Mouse (Mus musculus) kidney, adult 2 months (tissue): ENCODE data around the gene Sergef. TPM values are rescaled to one million over a fixed set of nuclear protein-coding genes. Genes with fewer than 3 reads are reported as not detected.

Source experiments
- DNase-seq: peaks from one replicate; pipeline ENCODE4 v3.0.0; 2021
- H3K27ac ChIP-seq: fragments of 200-500 bp; 2 replicates; pipeline ENCODE4 v1.5.1; 2012; ENCODE audit warnings: low read depth, low read length, control low read depth, inconsistent platforms; ENCODE audit not compliant: insufficient read depth
- H3K27me3 ChIP-seq: fragments of 200-500 bp; replicated peaks from 2 replicates; pipeline ENCODE4 v1.6.1; 2012; ENCODE audit warnings: mild to moderate bottlenecking, moderate library complexity, low read length, inconsistent platforms; ENCODE audit not compliant: control insufficient read depth, insufficient read depth
- H3K36me3 ChIP-seq: fragments of 200-500 bp; 2 replicates; pipeline ENCODE4 v1.6.1; 2012; ENCODE audit warnings: mild to moderate bottlenecking, moderate library complexity, low read length, inconsistent platforms; ENCODE audit not compliant: control insufficient read depth, insufficient read depth
- H3K4me1 ChIP-seq: fragments of 200-500 bp; 2 replicates; pipeline ENCODE4 v1.6.1; 2011; ENCODE audit warnings: low read length; ENCODE audit not compliant: control insufficient read depth, insufficient read depth
- H3K4me3 ChIP-seq: fragments of 200-500 bp; 2 replicates; pipeline ENCODE4 v1.5.1; 2011; ENCODE audit warnings: mild to moderate bottlenecking, low read depth, low read length, control low read depth; ENCODE audit not compliant: insufficient read depth
- CTCF ChIP-seq: fragments of 200-500 bp; conservative IDR thresholded peaks from 2 replicates; pipeline ENCODE4 v1.5.1; 2011; ENCODE audit warnings: low read depth, mild to moderate bottlenecking, control low read depth, low read length, moderate library complexity, mixed read lengths; ENCODE audit not compliant: insufficient read depth, insufficient read length
- POLR2A ChIP-seq: fragments of 200-500 bp; IDR thresholded peaks from one replicate; pipeline ENCODE4 v1.6.1; 2011; ENCODE audit warnings: low read depth, low read length, control low read depth
- WGBS: fragments of 180-500 bp; shearing (Covaris S2); methylation state at CpG from one replicate; pipeline ENCODE4 v1.1.7; 2018; 5-methylcytosine and 5-hydroxymethylcytosine counted together
- polyA plus RNA-seq: library from polyadenylated mRNA; depleted of rRNA; stranded (reverse); fragments of >200 nt; gene quantifications from 2 replicates; pipeline ENCODE4 v1.2.3, GENCODE M21; 2012

The Sergef gene
- polyA plus RNA-seq, 1 experiment: 16.8 TPM

DNA sequence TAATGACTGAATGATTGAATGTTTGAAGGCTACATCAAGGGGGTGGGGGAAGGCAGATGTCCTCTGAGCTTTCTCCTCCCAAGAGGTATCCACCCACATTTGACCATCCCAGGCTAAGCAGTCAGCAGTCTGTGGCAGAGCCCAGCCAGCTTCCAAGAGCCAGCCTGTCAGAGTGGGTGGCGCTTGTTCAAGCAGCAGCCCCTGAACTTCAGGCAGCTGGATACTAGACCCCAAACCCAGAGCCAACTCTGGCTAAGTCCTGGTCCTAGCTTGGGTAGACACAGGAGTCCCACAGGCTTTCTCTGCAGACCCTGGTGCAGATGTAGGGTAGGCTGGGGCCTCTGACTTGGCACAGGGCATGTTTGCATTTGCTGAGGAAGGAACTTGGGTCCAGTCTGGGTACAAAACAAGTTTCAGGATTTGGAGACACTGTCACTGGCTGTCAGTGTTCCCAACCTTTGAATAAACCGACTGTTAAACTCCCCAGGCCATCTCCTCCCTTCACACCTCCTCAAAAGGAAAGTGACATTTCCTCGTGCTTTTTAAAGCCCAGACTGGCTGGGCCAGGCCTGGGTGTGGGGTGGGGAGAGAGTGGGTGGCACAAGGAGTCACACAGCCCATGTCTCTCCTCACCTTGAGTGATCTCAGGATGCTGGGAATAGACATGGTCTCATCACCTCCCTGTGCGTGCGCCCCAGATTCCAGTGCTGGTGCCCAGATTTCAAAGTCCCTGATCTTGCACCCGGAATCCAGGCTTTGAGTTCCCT, 225.5 kb downstream of the Sergef start:
- TF ChIP-seq POLR2A (no peak), CTCF (no peak)
- DNase-seq: no peak
- no peaks in the 10 kb centered on the region for H3K36me3 ChIP-seq
- no peak overlapping the region for H3K4me3 ChIP-seq
- no peaks in the 10 kb centered on the region for H3K4me1 ChIP-seq
- 63% methylated on average over 6 of the region's 6 CpGs for WGBS
- H3K27me3 ChIP-seq: no peaks in the 10 kb centered on the region
- no peak overlapping the region for H3K27ac ChIP-seq

DNA sequence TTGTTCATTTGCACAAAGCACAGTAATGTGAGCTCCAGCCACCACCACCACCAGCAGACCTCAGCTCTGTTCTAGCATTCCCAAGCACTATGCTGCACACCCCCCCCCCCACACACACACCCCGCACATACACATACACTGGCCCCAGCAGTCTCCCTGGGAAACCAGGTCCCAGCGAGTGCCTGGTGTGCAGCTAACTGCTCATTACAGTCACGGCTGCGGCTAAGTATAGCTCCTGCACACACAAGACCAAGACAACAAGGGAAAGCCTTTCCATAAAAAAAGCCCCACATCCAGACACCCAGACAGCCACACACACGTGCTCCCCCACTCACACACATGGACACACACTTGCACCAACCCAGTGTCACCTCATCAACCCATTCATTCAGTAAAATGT, 226.8 kb downstream of the Sergef start:
- DNase-seq: no peak
- H3K36me3 ChIP-seq: no peaks in the 10 kb centered on the region
- H3K27ac ChIP-seq: no peak overlapping the region
- no peaks in the 10 kb centered on the region for H3K27me3 ChIP-seq
- TF ChIP-seq CTCF (no peak), POLR2A (no peak)
- no peak overlapping the region for H3K4me3 ChIP-seq
- 68% methylated on average over 5 of the region's 5 CpGs for WGBS
- no peaks in the 10 kb centered on the region for H3K4me1 ChIP-seq

DNA sequence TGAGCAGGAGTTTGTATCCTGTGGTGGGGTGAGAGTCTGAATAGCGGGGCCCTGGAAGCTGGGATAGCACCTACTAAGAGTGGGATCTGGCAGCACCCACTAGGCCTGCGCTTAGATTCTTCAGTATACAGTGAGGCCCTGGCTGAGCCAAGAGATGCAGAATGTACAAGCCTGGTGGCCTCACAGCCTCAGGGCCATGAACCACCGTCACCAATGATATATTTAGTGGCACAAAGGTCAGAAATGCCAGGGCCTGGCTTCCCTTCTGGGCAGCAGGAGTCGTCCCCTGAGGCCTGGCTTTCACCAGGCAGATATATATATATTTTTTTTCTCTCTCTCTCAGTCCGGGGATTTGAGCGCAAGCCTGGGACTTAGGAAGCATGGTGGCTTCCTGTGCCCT, 228.9 kb downstream of the Sergef start:
- Histone ChIP-seq H3K27me3 (no peaks in the 10 kb centered on the region), H3K4me1 (no peaks in the 10 kb centered on the region), H3K4me3 (no peak overlapping the region), H3K27ac (no peak overlapping the region), H3K36me3 (no peaks in the 10 kb centered on the region)
- DNase-seq: no peak
- TF ChIP-seq POLR2A: no peak
- TF ChIP-seq CTCF: no peak
- WGBS: 69% methylated on average over 6 of the region's 6 CpGs

DNA sequence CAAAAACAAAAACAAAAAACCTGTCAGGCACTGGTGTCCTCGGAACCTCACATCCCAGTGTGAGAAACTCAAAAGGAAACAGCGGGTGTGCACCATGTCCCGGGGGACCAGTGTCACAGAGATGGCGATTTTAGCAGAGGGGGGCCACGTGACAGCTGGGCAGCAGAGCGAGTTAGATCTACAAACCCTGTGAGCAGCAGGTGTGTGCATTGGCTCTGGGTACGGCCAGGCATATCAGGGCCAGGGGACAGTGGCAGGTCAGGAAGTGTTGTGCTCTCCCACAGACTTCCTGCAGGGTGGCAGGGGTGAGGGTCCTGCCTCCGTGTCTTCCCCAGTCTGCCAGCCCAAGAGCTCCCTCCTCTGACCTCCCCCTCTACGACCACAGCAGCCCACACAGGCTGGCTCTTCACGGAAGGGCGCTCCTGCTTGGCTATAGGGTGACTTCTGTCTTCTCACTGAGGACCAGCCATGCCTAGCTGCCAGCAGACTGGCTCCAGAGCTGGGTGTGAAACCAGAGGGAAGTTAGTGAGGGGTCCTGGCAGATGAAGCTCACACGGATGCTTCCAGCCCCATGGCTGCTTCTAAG, 230.3 kb downstream of the Sergef start:
- no peaks in the 10 kb centered on the region for H3K4me1 ChIP-seq
- H3K27me3 ChIP-seq: no peaks in the 10 kb centered on the region
- no peaks in the 10 kb centered on the region for H3K36me3 ChIP-seq
- no peak for DNase-seq
- no peak overlapping the region for H3K4me3 ChIP-seq
- WGBS: 19% methylated on average over 12 of the region's 12 CpGs
- TF ChIP-seq POLR2A (no peak), CTCF (no peak)
- H3K27ac ChIP-seq: no peak overlapping the region

DNA sequence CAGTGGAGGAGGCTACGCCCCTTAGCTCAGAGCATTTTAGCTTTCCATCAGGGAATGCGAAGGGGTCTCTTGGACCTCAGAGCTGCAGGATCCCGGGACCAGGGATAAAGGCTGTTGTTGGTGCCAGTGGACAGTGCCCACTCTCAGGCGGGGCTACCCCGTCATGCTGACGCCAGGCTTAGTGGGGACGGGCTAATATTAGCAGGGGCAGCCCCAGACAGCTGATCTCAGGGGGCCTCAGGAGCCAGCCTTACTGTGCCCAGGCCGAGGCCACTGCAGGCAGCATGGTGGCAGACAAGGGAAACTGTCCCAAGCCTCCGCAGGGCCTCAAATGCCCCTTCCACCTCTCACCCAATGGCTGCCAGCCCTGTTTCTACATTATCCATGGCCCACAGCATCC, 231.0 kb downstream of the Sergef start:
- no peak overlapping the region for H3K4me3 ChIP-seq
- TF ChIP-seq CTCF (no peak), POLR2A (no peak)
- 73% methylated on average over 9 of the region's 9 CpGs for WGBS
- H3K27ac ChIP-seq: no peak overlapping the region
- DNase-seq: no peak
- no peaks in the 10 kb centered on the region for H3K36me3 ChIP-seq
- H3K4me1 ChIP-seq: no peaks in the 10 kb centered on the region
- no peaks in the 10 kb centered on the region for H3K27me3 ChIP-seq

DNA sequence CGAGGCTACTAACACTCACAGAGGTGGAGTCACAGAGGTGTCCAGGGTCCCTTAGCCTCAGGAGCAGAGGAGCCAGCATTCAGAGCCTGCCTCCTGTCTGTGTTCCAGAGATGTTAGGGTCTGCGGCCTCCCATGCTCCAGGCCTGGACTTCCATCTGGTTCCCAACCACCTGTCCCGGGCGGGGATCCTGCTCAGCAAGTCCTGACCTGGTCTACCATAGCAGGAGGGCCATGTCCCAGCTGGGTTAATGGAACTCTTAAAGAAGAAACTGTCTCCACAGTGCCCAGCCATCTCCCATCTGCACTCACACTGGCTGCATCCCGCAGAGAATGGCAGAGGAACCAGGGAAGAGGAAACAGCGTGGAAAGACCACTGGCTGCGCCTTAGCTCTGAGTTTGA, 234.9 kb downstream of the Sergef start:
- 85% methylated on average over 7 of the region's 7 CpGs for WGBS
- no peaks in the 10 kb centered on the region for H3K27me3 ChIP-seq
- no peak for TF ChIP-seq CTCF
- TF ChIP-seq POLR2A: no peak
- H3K36me3 ChIP-seq: no peaks in the 10 kb centered on the region
- no peak overlapping the region for H3K4me3 ChIP-seq
- H3K4me1 ChIP-seq: no peaks in the 10 kb centered on the region
- no peak for DNase-seq
- no peak overlapping the region for H3K27ac ChIP-seq

DNA sequence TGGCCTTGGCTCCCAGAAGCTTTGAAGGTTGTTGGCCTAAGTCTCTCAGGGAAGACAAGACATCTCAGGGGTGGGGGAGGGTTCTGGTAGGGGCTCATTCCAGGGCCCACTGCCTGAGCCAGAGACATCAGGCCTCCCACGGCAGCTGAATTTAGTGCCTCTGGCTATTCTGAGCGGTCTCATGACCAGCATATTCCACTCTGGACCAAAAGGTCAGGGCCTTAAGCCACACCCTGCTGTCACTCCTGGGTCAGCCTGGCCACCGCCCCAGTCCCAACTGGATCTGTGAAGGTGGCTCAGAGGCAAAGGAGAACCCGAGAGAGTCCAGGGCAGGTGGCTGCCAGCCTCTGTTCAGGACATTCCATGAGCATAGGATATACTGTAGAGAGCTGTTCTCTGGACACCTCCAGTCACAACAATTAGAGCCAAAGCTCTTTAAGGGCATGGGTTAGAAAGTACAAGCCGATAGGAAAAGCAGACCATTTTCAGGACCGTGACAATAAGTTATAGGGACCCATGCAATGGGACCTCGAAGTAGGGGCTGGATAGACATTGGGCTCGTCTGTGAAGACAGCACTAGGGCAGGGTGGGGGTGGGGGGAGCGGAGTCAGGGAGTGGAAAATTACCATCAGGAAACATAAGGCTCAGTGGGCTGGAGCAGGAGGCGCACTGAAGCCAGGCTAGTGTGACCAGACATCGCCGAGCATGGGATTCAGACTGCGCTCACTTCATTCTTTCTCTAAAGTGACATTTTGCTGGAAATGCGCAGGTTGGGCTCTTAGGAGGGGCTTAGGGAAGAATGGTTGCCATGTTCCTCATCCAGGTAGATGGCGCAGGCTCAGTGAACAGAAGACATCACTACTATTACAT, 235.8 kb downstream of the Sergef start:
- no peaks in the 10 kb centered on the region for H3K36me3 ChIP-seq
- H3K27me3 ChIP-seq: no peaks in the 10 kb centered on the region
- DNase-seq: no peak
- TF ChIP-seq CTCF (no peak), POLR2A (no peak)
- H3K27ac ChIP-seq: no peak overlapping the region
- H3K4me1 ChIP-seq: no peaks in the 10 kb centered on the region
- 67% methylated on average over 15 of the region's 15 CpGs for WGBS
- no peak overlapping the region for H3K4me3 ChIP-seq
